Mouse (Mus musculus): ENCODE measurements at regions not wholly inside any gene's neighbourhood (a gene's known extent, or its start where the extent isn't known, plus 50 kb on each side); places are given as distances from the start of the nearest gene placed in this dataset.

- no peak for DNase-seq (ENCODE audit: low spot score)
- H3K36me3 ChIP-seq, result no peaks in the 10 kb centered on the region
- no peaks in the 10 kb centered on the region for H3K9me3 ChIP-seq
- WGBS, result 87% methylated on average over 3 of the region's 3 CpGs
- H3K27ac ChIP-seq, result no peak overlapping the region
- no peaks in the 10 kb centered on the region for H3K4me1 ChIP-seq
- no peak overlapping the region for H3K4me3 ChIP-seq
- H3K27me3 ChIP-seq (ENCODE audit: insufficient read depth, poor library complexity, severe bottlenecking), result no peaks in the 10 kb centered on the region
These were observed 417.1 kb upstream of the Syt1 start for GRCm38 (mm10) chr10:109427878-109428277.

- Histone ChIP-seq H3K27me3 (ENCODE audit: insufficient read depth, poor library complexity, severe bottlenecking) (no peaks in the 10 kb centered on the region), H3K4me1 (no peaks in the 10 kb centered on the region), H3K27ac (no peak overlapping the region), H3K9me3 (no peaks in the 10 kb centered on the region), H3K36me3 (no peaks in the 10 kb centered on the region), H3K4me3 (no peak overlapping the region)
- no peak for DNase-seq (ENCODE audit: low spot score)
- WGBS, result 70% methylated on average over 3 of the region's 3 CpGs
These were observed 396.2 kb upstream of the Syt1 start for GRCm38 (mm10) chr10:109407011-109407410.

- no peaks in the 10 kb centered on the region for H3K4me1 ChIP-seq
- DNase-seq (ENCODE audit: low spot score), result no peak
- H3K9me3 ChIP-seq, result no peaks in the 10 kb centered on the region
- no peaks in the 10 kb centered on the region for H3K36me3 ChIP-seq
- no peak overlapping the region for H3K27ac ChIP-seq
- H3K4me3 ChIP-seq, result no peak overlapping the region
- no peaks in the 10 kb centered on the region for H3K27me3 ChIP-seq (ENCODE audit: insufficient read depth, poor library complexity, severe bottlenecking)
- WGBS, result 81% methylated on average over 6 of the region's 6 CpGs
These were observed 394.4 kb upstream of the Syt1 start for GRCm38 (mm10) chr10:109405116-109405685.

- H3K4me3 ChIP-seq, result no peak overlapping the region
- no peak overlapping the region for H3K27ac ChIP-seq
- no peak for DNase-seq (ENCODE audit: low spot score)
- 69% methylated on average over 4 of the region's 4 CpGs for WGBS
- no peaks in the 10 kb centered on the region for H3K36me3 ChIP-seq
- H3K4me1 ChIP-seq, result no peaks in the 10 kb centered on the region
- no peaks in the 10 kb centered on the region for H3K9me3 ChIP-seq
- H3K27me3 ChIP-seq (ENCODE audit: insufficient read depth, poor library complexity, severe bottlenecking), result no peaks in the 10 kb centered on the region
These were observed 373.0 kb upstream of the Syt1 start for GRCm38 (mm10) chr10:109383758-109384157.

- no peak overlapping the region for H3K27ac ChIP-seq
- no peak for DNase-seq (ENCODE audit: low spot score)
- H3K4me3 ChIP-seq, result no peak overlapping the region
- H3K9me3 ChIP-seq, result no peaks in the 10 kb centered on the region
- 86% methylated on average over 4 of the region's 4 CpGs for WGBS
- H3K36me3 ChIP-seq, result no peaks in the 10 kb centered on the region
- no peaks in the 10 kb centered on the region for H3K27me3 ChIP-seq (ENCODE audit: insufficient read depth, poor library complexity, severe bottlenecking)
- H3K4me1 ChIP-seq, result no peaks in the 10 kb centered on the region
These were observed 368.1 kb upstream of the Syt1 start for GRCm38 (mm10) chr10:109378846-109379245.

GRCm38 (mm10) chr10:109360161-109360560, 349.4 kb upstream of the Syt1 start:
- Histone ChIP-seq H3K4me3 (no peak overlapping the region), H3K36me3 (no peaks in the 10 kb centered on the region), H3K4me1 (no peaks in the 10 kb centered on the region), H3K9me3 (no peaks in the 10 kb centered on the region), H3K27ac (no peak overlapping the region), H3K27me3 (ENCODE audit: insufficient read depth, poor library complexity, severe bottlenecking) (no peaks in the 10 kb centered on the region)
- no peak for DNase-seq (ENCODE audit: low spot score)
- 66% methylated on average over 1 of the region's 1 CpGs for WGBS

- H3K4me1 ChIP-seq, result no peaks in the 10 kb centered on the region
- 85% methylated on average over 6 of the region's 6 CpGs for WGBS
- no peak overlapping the region for H3K4me3 ChIP-seq
- H3K27ac ChIP-seq, result no peak overlapping the region
- no peaks in the 10 kb centered on the region for H3K36me3 ChIP-seq
- H3K27me3 ChIP-seq (ENCODE audit: insufficient read depth, poor library complexity, severe bottlenecking), result no peaks in the 10 kb centered on the region
- H3K9me3 ChIP-seq, result no peaks in the 10 kb centered on the region
- no peak for DNase-seq (ENCODE audit: low spot score)
These were observed 348.0 kb upstream of the Syt1 start for GRCm38 (mm10) chr10:109358812-109359211.

GRCm38 (mm10) chr10:109332846-109333386, 322.1 kb upstream of the Syt1 start:
- Histone ChIP-seq H3K9me3 (no peaks in the 10 kb centered on the region), H3K4me1 (no peaks in the 10 kb centered on the region), H3K27me3 (ENCODE audit: insufficient read depth, poor library complexity, severe bottlenecking) (no peaks in the 10 kb centered on the region), H3K4me3 (no peak overlapping the region), H3K27ac (no peak overlapping the region), H3K36me3 (no peaks in the 10 kb centered on the region)
- 74% methylated on average over 7 of the region's 7 CpGs for WGBS
- no peak for DNase-seq (ENCODE audit: low spot score)

GRCm38 (mm10) chr10:109309286-109309685, 298.5 kb upstream of the Syt1 start:
- Histone ChIP-seq H3K36me3 (no peaks in the 10 kb centered on the region), H3K27me3 (ENCODE audit: insufficient read depth, poor library complexity, severe bottlenecking) (no peaks in the 10 kb centered on the region), H3K4me1 (no peaks in the 10 kb centered on the region), H3K9me3 (no peaks in the 10 kb centered on the region), H3K27ac (no peak overlapping the region), H3K4me3 (no peak overlapping the region)
- WGBS, result 77% methylated on average over 6 of the region's 6 CpGs
- DNase-seq (ENCODE audit: low spot score), result no peak

GRCm38 (mm10) chr10:109300199-109300598, 289.4 kb upstream of the Syt1 start:
- no peaks in the 10 kb centered on the region for H3K27me3 ChIP-seq (ENCODE audit: insufficient read depth, poor library complexity, severe bottlenecking)
- whole genome bisulfite sequencing, result 80% methylated on average over 2 of the region's 2 CpGs
- H3K4me3 ChIP-seq, result no peak overlapping the region
- H3K27ac ChIP-seq, result no peak overlapping the region
- H3K36me3 ChIP-seq, result no peaks in the 10 kb centered on the region
- no peaks in the 10 kb centered on the region for H3K9me3 ChIP-seq
- H3K4me1 ChIP-seq, result no peaks in the 10 kb centered on the region
- DNase-seq (ENCODE audit: low spot score), result no peak

GRCm38 (mm10) chr10:109299785-109300184, 289.0 kb upstream of the Syt1 start:
- Histone ChIP-seq H3K4me3 (no peak overlapping the region), H3K36me3 (no peaks in the 10 kb centered on the region), H3K4me1 (no peaks in the 10 kb centered on the region), H3K27me3 (ENCODE audit: insufficient read depth, poor library complexity, severe bottlenecking) (no peaks in the 10 kb centered on the region), H3K27ac (no peak overlapping the region), H3K9me3 (no peaks in the 10 kb centered on the region)
- no peak for DNase-seq (ENCODE audit: low spot score)
- 69% methylated on average over 11 of the region's 11 CpGs for WGBS

- no peak for DNase-seq (ENCODE audit: low spot score)
- 79% methylated on average over 10 of the region's 10 CpGs for WGBS
These were observed 272.6 kb upstream of the Syt1 start for GRCm38 (mm10) chr10:109283348-109283747.

GRCm38 (mm10) chr10:109249781-109250180, 239.0 kb upstream of the Syt1 start:
- no peaks in the 10 kb centered on the region for H3K9me3 ChIP-seq
- no peak overlapping the region for H3K4me3 ChIP-seq
- H3K4me1 ChIP-seq, result no peaks in the 10 kb centered on the region
- no peaks in the 10 kb centered on the region for H3K27me3 ChIP-seq (ENCODE audit: insufficient read depth, poor library complexity, severe bottlenecking)
- DNase-seq (ENCODE audit: low spot score), result no peak
- no peak overlapping the region for H3K27ac ChIP-seq
- 88% methylated on average over 3 of the region's 3 CpGs for WGBS
- no peaks in the 10 kb centered on the region for H3K36me3 ChIP-seq

More at GRCm38 (mm10) chr10:109283348-109283747, 272.6 kb upstream of the Syt1 start:
- no peak overlapping the region for H3K27ac ChIP-seq
- no peaks in the 10 kb centered on the region for H3K36me3 ChIP-seq
- H3K27me3 ChIP-seq (ENCODE audit: insufficient read depth, poor library complexity, severe bottlenecking), result no peaks in the 10 kb centered on the region
- no peaks in the 10 kb centered on the region for H3K9me3 ChIP-seq
- no peak overlapping the region for H3K4me3 ChIP-seq
- no peaks in the 10 kb centered on the region for H3K4me1 ChIP-seq

GRCm38 (mm10) chr10:109246328-109246727, 235.5 kb upstream of the Syt1 start:
- 61% methylated on average over 4 of the region's 4 CpGs for WGBS
- Histone ChIP-seq H3K4me3 (no peak overlapping the region), H3K4me1 (no peaks in the 10 kb centered on the region), H3K27ac (no peak overlapping the region), H3K36me3 (no peaks in the 10 kb centered on the region), H3K9me3 (no peaks in the 10 kb centered on the region), H3K27me3 (ENCODE audit: insufficient read depth, poor library complexity, severe bottlenecking) (no peaks in the 10 kb centered on the region)
- DNase-seq (ENCODE audit: low spot score), result no peak
